In the genomic region with DNA sequence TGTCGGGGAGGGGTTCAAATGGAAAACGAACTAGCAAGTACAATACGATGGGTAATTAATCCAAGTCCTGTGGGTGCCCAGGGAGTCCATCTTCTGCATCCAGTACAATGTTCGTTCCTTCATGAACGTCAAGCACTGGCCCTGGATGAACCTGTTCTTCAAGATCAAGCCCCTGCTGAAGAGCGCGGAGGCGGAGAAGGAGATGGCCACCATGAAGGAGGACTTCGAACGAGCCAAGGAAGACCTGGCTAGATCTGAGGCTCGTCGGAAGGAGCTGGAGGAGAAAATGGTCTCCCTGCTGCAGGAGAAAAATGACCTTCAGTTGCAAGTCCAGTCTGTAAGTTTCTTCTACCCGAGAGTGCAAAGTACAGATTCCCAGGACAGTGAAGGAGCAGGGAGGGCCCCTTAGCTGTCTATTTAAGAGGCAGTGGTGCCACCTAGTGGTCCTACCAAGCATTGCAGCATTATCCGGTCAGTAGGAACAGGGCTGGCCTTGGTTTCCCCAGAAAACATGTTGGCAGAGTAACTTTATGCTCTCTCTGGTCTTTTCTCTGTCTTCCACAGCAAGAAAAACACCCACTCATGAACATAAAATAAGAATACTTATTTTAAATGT, we compare ENCODE assay signal across 8 mouse cellular contexts. TPM values are rescaled to one million over a fixed set of nuclear protein-coding genes. Genes with fewer than 3 reads are reported as not detected.
DNase-seq lines count a peak whose midpoint lies in the region; ATAC-seq and TF ChIP-seq lines count a peak whose summit lies in the region.

No protein-coding gene starts in this region.

- H3K9me3 ChIP-seq in hindbrain, embryonic 13.5 days: no peaks in the 10 kb centered on the region

- no peak overlapping the region for H3K27ac ChIP-seq in cerebellum, adult 2 months (ENCODE audit: insufficient read depth, low read length)
- no peak overlapping the region for H3K27ac ChIP-seq in hindbrain, embryonic 13.5 days

- DNase-seq in ZHBTc4 (ENCODE audit: low read depth, low spot score): peak; percentile 86
- DNase-seq in cerebellum, adult 2 months: peak; percentile 55 to 75
- peak; percentile 75 for DNase-seq in forelimb bud, embryonic 11.5 days (ENCODE audit: low read depth, low spot score)
- DNase-seq in layer of hippocampus, adult 9-11 months: peak; percentile 74
- DNase-seq in lung, postnatal 25 days (ENCODE audit: low spot score): peak; percentile 55
- DNase-seq in right cerebral cortex, postnatal 14 days: peak; percentile 86
- DNase-seq in yolk sac, embryonic 10.5 days (ENCODE audit: low spot score): peak; percentile 47

- peak; percentile 91 for TF ChIP-seq CTCF in cerebellum, adult 2 months (IDR thresholded peaks at IDR 0.05; ENCODE audit: borderline replicate concordance, insufficient read depth, low read depth, low read length)

- no peaks in the 10 kb centered on the region for H3K36me3 ChIP-seq in hindbrain, embryonic 13.5 days

- peak; percentile 71; the same call in 1 of the 2 replicates for ATAC-seq in hindbrain, embryonic 13.5 days (ENCODE audit: low FRiP score)

- H3K9ac ChIP-seq in hindbrain, embryonic 13.5 days: no peak overlapping the region

- H3K4me1 ChIP-seq in cerebellum, adult 2 months (ENCODE audit: control insufficient read depth, insufficient read depth, low read length): peaks cover 6% of the 10 kb centered on the region; the same call in 1 of the 2 replicates
- H3K4me1 ChIP-seq in hindbrain, embryonic 13.5 days (replicated peaks): no peaks in the 10 kb centered on the region

- TF ChIP-seq POLR2A in cerebellum, adult 2 months (IDR thresholded peaks at IDR 0.05; ENCODE audit: borderline replicate concordance, insufficient read depth, low read length): no peak

- no peak overlapping the region for H3K4me3 ChIP-seq in cerebellum, adult 2 months (replicated peaks; ENCODE audit: insufficient read depth, low read depth, low read length)
- no peak overlapping the region for H3K4me3 ChIP-seq in hindbrain, embryonic 13.5 days

- no peaks in the 10 kb centered on the region for H3K27me3 ChIP-seq in cerebellum, adult 2 months (ENCODE audit: control insufficient read depth, insufficient read depth, low read length)
- 0 out of 2 replicates have a peak, but pooled peaks cover 3% of the 10 kb centered on the region for H3K27me3 ChIP-seq in hindbrain, embryonic 13.5 days

- no peak overlapping the region for H3K4me2 ChIP-seq in hindbrain, embryonic 13.5 days

- 49% methylated on average over 14 of the region's 14 CpGs for WGBS in cerebellum, adult 2 months
- WGBS in hindbrain, embryonic 13.5 days: 55% methylated on average over 14 of the region's 14 CpGs

RNA-seq across cellular contexts. Expression of a gene that starts 28.8 kb away (rescaled TPM):
- 0.75 and 0.87 TPM in 2 replicates for polyA plus RNA-seq in cerebellum, adult 2 months (2012; rRNA removed)
- polyA plus RNA-seq in hindbrain, embryonic 13.5 days (2015; fragmentation: Nextera tagmentation; extraction: Ambion mirVana): 0.04 and 0.57 TPM in 2 replicates
